Mouse (Mus musculus) midbrain, embryonic 15.5 days (tissue): ENCODE measurements around the gene Creb5. TPM values are rescaled to one million over a fixed set of nuclear protein-coding genes. Genes with fewer than 3 reads are reported as not detected.

Experiments
- ATAC-seq: fragments of 200-750 bp; cut with Nextera tagmentation; replicated peaks from 2 replicates; pipeline ENCODE4 v1.8.0; 2017; ENCODE audit warnings: moderate TSS enrichment
- H3K27ac ChIP-seq: fragments of 300-500 bp; sonication (generic); 2 replicates; pipeline ENCODE4 v1.5.1; 2015; ENCODE audit warnings: mild to moderate bottlenecking, inconsistent platforms
- H3K27me3 ChIP-seq: fragments of 300-500 bp; sonication (generic); replicated peaks from 2 replicates; pipeline ENCODE4 v1.6.1; 2015; ENCODE audit warnings: inconsistent platforms
- H3K36me3 ChIP-seq: fragments of 300-500 bp; sonication (generic); replicated peaks from 2 replicates; pipeline ENCODE4 v1.6.1; 2015; ENCODE audit warnings: inconsistent platforms
- H3K4me1 ChIP-seq: fragments of 300-500 bp; sonication (generic); 2 replicates; pipeline ENCODE4 v1.6.1; 2015; ENCODE audit warnings: inconsistent platforms
- H3K4me2 ChIP-seq: fragments of 300-500 bp; sonication (generic); 2 replicates; pipeline ENCODE4 v1.6.1; 2015; ENCODE audit warnings: inconsistent platforms, mild to moderate bottlenecking, moderate library complexity
- H3K4me3 ChIP-seq: fragments of 300-500 bp; sonication (generic); 2 replicates; pipeline ENCODE4 v1.5.1; 2015; ENCODE audit warnings: mild to moderate bottlenecking, inconsistent platforms
- H3K9ac ChIP-seq: fragments of 300-500 bp; sonication (generic); 2 replicates; pipeline ENCODE4 v1.6.1; 2015; ENCODE audit warnings: mild to moderate bottlenecking, inconsistent platforms
- H3K9me3 ChIP-seq: fragments of 300-500 bp; sonication (generic); 2 replicates; pipeline ENCODE4 v1.6.1; 2016; ENCODE audit warnings: inconsistent platforms
- WGBS: fragments of 180-500 bp; shearing (Covaris S2); methylation state at CpG from one replicate; pipeline ENCODE4 v1.1.7; 2015; ENCODE audit warnings: mixed read lengths; 5-methylcytosine and 5-hydroxymethylcytosine counted together
- polyA plus RNA-seq: library from polyadenylated mRNA; unstranded; fragments of >200 nt; fragmentation: Nextera tagmentation; extraction: Ambion mirVana; gene quantifications from 2 replicates; pipeline ENCODE4 v1.2.1, GENCODE M21; 2015

Gene Creb5
- polyA plus RNA-seq, 1 experiment from 2014 or later: 3.4 TPM

DNA sequence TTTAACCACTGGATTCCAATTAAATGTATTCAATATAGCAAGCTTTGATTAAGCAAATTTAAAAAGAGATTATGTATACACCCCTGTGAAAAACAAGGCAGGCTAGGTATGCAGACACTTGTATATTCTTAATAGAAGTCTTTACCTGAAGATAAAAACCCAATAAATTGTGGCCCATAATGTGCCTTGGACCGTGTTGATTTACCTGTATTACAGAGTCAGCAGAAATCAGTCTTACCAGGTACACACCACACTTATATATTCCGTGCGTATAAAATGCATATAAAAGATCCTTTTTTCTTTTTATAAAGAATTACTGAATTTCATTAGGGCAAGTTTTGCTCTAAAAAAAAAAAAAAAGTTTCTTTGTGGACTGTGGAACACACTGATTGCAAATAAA lies 432.9 kb downstream of the Creb5 start:
- no peak overlapping the region for H3K9ac ChIP-seq
- no peak overlapping the region for H3K4me3 ChIP-seq
- 92% methylated on average over 3 of the region's 3 CpGs for WGBS
- no peak overlapping the region for H3K4me2 ChIP-seq
- H3K27ac ChIP-seq: no peak overlapping the region
- no peaks in the 10 kb centered on the region for H3K4me1 ChIP-seq
- H3K36me3 ChIP-seq: no peaks in the 10 kb centered on the region
- no peaks in the 10 kb centered on the region; the same call in 1 of the 2 replicates for H3K27me3 ChIP-seq
- no peaks in the 10 kb centered on the region for H3K9me3 ChIP-seq
- ATAC-seq: no peak

DNA sequence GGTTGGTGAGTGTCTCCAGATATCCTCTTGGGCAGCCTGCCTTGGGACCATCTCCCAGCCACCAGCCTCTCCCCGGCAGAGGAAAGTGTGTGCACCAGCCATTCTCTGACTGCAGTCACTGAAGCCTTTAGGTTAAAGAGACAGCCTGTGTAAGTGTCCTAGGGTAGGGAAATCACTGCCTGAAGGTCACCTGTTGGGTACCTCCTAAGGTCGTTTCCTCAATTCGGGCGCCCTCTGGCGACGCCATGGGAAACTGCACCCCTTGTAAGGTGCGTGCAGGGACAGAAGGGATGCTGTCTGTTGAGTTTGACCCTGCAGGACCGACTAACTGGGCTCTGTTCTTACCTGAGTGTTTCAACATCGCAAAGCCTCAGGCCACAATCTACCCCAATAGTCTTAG lies 434.5 kb downstream of the Creb5 start:
- WGBS: 9% methylated on average over 9 of the region's 9 CpGs
- no peak overlapping the region for H3K27ac ChIP-seq

DNA sequence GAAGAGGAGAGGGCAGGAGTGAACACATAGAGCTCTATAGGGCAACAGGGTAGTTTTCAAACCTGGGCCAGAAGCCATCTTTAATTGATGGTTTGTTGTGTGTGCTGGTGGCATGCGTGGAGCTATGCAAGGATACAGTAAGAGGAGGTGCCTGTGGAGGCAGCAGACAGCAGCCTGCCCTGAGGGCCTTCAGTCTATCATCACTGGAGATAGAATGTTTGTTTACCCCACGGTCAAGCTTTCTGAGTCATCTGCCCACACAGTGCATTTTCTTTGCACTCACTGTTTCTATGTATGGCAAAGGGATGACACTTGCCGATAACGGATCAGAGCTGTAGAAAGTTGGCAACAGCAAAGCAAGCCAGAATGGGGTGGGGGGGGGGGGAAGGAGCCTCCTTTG lies 435.6 kb downstream of the Creb5 start:
- Histone ChIP-seq H3K4me1 (no peaks in the 10 kb centered on the region), H3K4me3 (no peak overlapping the region), H3K36me3 (no peaks in the 10 kb centered on the region), H3K9me3 (no peaks in the 10 kb centered on the region), H3K27me3 (no peaks in the 10 kb centered on the region; the same call in 1 of the 2 replicates), H3K4me2 (no peak overlapping the region), H3K27ac (no peak overlapping the region), H3K9ac (no peak overlapping the region)
- ATAC-seq: no peak
- 94% methylated on average over 4 of the region's 4 CpGs for WGBS

More for the DNA sequence above, 434.5 kb downstream of the Creb5 start:
- H3K4me3 ChIP-seq: no peak overlapping the region
- no peaks in the 10 kb centered on the region for H3K9me3 ChIP-seq
- H3K27me3 ChIP-seq: no peaks in the 10 kb centered on the region; the same call in 1 of the 2 replicates
- no peak overlapping the region for H3K9ac ChIP-seq
- H3K4me2 ChIP-seq: no peak overlapping the region
- no peaks in the 10 kb centered on the region for H3K4me1 ChIP-seq
- no peaks in the 10 kb centered on the region for H3K36me3 ChIP-seq
- no peak for ATAC-seq

DNA sequence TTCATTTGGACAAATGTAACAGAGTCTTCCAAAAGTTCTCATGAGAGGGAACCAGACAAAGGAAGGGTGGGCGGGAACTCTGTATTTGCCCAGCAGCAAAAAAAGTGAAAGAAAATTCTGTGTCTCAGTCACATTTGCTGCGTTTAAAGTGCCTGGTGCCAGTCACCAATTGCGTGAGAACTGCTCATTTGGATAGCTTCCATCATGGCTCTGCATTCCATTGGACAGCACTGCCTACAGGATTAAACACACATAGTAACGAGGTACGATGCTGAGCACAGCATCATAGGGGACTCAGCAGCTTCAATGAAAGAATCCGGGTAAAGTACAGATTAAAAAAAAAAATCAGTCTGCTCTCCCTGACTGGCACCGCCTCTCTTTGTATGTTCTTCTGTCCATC lies 443.4 kb downstream of the Creb5 start:
- no peak for ATAC-seq
- H3K27ac ChIP-seq: no peak overlapping the region
- no peaks in the 10 kb centered on the region for H3K36me3 ChIP-seq
- WGBS: 57% methylated on average over 7 of the region's 7 CpGs
- H3K4me2 ChIP-seq: no peak overlapping the region
- no peak overlapping the region for H3K9ac ChIP-seq
- H3K4me3 ChIP-seq: no peak overlapping the region
- no peaks in the 10 kb centered on the region for H3K27me3 ChIP-seq
- no peaks in the 10 kb centered on the region for H3K9me3 ChIP-seq
- no peaks in the 10 kb centered on the region for H3K4me1 ChIP-seq

DNA sequence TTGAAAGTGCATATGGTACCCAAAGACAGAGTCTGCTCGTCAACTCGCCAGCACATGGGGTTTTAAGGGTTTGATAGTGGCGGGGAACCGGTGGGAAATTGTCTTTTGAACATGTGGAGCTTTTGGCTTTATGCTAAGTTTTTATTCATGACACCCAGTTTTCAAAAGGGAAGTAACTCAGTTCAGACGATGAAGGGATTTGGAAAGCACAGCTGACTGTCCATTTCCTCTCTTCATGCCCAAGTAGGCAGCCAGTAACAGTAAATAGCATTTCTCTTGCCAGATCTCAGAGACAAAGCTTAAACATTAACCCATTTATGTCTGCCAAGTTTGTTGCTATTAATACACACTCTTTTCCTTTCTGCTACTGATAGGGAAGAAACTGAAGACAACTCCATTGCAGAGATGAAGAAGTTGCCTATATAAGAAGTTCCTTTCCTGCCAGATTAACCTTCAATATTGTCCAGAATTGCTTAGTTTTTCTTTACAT lies 444.0 kb downstream of the Creb5 start:
- no peak overlapping the region for H3K27ac ChIP-seq
- H3K36me3 ChIP-seq: no peaks in the 10 kb centered on the region
- H3K27me3 ChIP-seq: no peaks in the 10 kb centered on the region
- no peaks in the 10 kb centered on the region for H3K9me3 ChIP-seq
- H3K4me2 ChIP-seq: no peak overlapping the region
- WGBS: 68% methylated on average over 5 of the region's 5 CpGs
- no peaks in the 10 kb centered on the region for H3K4me1 ChIP-seq
- H3K4me3 ChIP-seq: no peak overlapping the region
- no peak overlapping the region for H3K9ac ChIP-seq
- no peak for ATAC-seq

DNA sequence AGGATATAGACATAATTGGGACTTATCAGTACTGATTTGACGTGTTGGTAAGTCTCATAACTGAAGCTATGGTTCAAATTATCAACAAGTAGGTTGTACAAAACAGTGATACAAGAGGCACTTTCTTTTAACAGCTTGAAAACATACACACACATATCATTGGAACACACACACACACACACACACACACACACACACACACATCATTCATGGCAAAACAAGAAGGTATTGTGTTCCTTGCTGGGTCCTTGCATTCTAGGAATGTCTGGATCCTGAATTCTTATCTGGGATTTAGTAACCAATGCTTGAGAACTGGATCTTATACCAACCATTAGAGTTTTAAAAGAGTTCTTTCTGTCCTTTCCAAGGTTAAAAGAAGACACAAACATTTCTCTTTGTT lies 446.5 kb downstream of the Creb5 start:
- H3K4me2 ChIP-seq: no peak overlapping the region
- no peak overlapping the region for H3K9ac ChIP-seq
- 91% methylated on average over 1 of the region's 1 CpGs for WGBS
- H3K27me3 ChIP-seq: no peaks in the 10 kb centered on the region
- H3K4me3 ChIP-seq: no peak overlapping the region
- H3K9me3 ChIP-seq: no peaks in the 10 kb centered on the region
- H3K4me1 ChIP-seq: no peaks in the 10 kb centered on the region
- no peak for ATAC-seq
- H3K36me3 ChIP-seq: no peaks in the 10 kb centered on the region
- no peak overlapping the region for H3K27ac ChIP-seq

DNA sequence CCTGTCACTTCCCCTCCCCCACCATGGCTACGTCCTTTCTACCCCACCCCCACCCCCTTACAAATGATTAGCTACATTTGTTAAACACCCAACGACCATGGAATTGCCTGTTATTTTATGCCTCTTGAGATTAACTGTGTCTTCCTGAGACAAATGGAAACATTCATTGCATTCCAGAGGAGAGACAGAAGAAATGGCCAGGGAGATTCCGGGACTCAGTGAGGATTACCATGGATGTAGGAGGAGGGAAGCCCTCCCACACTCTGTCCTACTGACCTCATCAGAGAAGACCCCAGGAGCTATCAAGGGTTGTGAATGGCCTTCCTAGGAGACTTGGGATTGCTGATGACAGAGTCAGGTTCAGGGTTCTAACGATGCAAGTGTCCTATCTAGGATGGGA lies 446.9 kb downstream of the Creb5 start:
- no peaks in the 10 kb centered on the region for H3K9me3 ChIP-seq
- H3K9ac ChIP-seq: no peak overlapping the region
- ATAC-seq: no peak
- no peak overlapping the region for H3K4me2 ChIP-seq
- no peak overlapping the region for H3K27ac ChIP-seq
- no peaks in the 10 kb centered on the region for H3K4me1 ChIP-seq
- no peaks in the 10 kb centered on the region for H3K27me3 ChIP-seq
- no peaks in the 10 kb centered on the region for H3K36me3 ChIP-seq
- H3K4me3 ChIP-seq: no peak overlapping the region
- WGBS: 21% methylated on average over 4 of the region's 4 CpGs

DNA sequence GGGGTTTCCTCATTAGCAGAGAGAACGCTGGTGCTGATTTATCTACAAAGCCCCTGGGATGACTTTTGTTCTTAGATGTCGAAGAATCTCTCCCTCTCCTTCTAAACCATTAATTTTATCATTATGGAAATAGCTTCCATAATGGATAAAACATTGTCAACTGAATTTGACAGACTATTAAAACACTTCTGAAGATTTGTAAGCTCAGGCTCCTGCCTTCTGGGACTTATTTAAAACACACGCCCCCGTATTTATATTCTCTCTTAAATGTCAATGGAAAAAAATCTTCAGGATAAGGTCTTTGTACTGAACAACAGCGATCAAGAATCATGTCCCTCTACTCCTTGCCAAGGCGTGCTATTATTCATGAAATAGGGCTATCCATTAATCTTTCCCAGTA lies 448.6 kb downstream of the Creb5 start:
- Histone ChIP-seq H3K27me3 (no peaks in the 10 kb centered on the region), H3K36me3 (no peaks in the 10 kb centered on the region), H3K9ac (no peak overlapping the region), H3K4me3 (no peak overlapping the region), H3K27ac (no peak overlapping the region), H3K4me2 (no peak overlapping the region), H3K4me1 (no peaks in the 10 kb centered on the region), H3K9me3 (no peaks in the 10 kb centered on the region)
- ATAC-seq: no peak
- WGBS: 59% methylated on average over 6 of the region's 6 CpGs

DNA sequence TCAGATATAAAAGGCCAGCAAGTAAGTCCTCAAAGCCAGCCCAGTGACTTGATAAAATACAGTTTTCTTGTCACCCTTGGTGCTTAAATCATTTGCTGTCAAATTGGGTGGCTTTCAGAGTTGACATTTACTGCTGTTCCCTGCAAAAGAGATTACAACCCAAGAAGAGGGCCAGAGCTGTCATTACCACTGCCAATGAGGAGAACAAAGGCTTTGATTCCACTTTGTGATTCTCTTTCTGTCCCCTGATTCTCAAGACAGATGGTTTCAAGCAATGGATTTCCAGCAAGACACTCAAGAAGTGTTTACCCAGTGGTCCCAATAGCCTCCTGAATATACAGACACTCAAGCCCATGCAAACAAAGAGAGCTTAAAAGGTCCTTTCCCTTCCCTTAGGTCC lies 451.1 kb downstream of the Creb5 start:
- Histone ChIP-seq H3K4me2 (no peak overlapping the region), H3K4me1 (no peaks in the 10 kb centered on the region), H3K9me3 (no peaks in the 10 kb centered on the region), H3K4me3 (no peak overlapping the region), H3K36me3 (no peaks in the 10 kb centered on the region), H3K9ac (no peak overlapping the region), H3K27me3 (no peaks in the 10 kb centered on the region), H3K27ac (no peak overlapping the region)
- no peak for ATAC-seq

DNA sequence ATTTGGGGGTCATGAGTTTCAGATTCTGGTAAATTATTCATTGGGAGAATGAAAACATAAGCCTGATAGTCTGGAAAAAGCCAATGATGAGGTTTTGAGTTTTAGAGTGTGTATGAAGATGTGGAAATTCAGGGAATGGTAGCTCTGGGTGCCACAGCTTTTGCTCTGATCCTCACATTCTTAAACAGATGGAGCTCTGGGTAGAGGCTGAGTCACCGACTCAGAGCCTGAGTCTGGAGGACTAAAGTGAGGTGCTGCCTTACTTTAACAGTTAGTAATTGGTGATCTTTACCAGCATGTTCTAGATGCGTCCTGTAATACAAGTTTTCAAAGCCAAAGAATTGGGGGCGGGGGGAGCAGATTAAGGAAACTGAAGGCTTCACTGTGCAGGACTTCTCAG lies 454.2 kb downstream of the Creb5 start:
- 88% methylated on average over 3 of the region's 3 CpGs for WGBS

More for the DNA sequence above, 454.2 kb downstream of the Creb5 start:
- Histone ChIP-seq H3K27me3 (no peaks in the 10 kb centered on the region), H3K27ac (no peak overlapping the region), H3K4me2 (no peak overlapping the region), H3K9me3 (no peaks in the 10 kb centered on the region), H3K4me3 (no peak overlapping the region), H3K4me1 (no peaks in the 10 kb centered on the region), H3K36me3 (no peaks in the 10 kb centered on the region), H3K9ac (no peak overlapping the region)
- ATAC-seq: no peak

Other genes starting within 250 kb of the Creb5 start
- gene Jazf1, start 218.6 kb upstream of the Creb5 start, polyA plus RNA-seq: 46.7 and 51.4 TPM in 2 replicates